Mouse (Mus musculus): ENCODE measurements around the gene Rbp3.

GRCm38 (mm10) chr14:33904851-33905250, 49.0 kb upstream of the Rbp3 start:
- TF ChIP-seq MAX (IDR thresholded peaks at IDR 0.05; ENCODE audit: low read depth) (no peak), POLR2A (IDR thresholded peaks at IDR 0.05; ENCODE audit: insufficient read length, low read depth) (no peak), USF1 (IDR thresholded peaks at IDR 0.05; ENCODE audit: low read depth) (no peak)
